Mouse (Mus musculus) stomach, embryonic 14.5 days (tissue): ENCODE measurements around the gene Mip. TPM values are rescaled to one million over a fixed set of nuclear protein-coding genes. Genes with fewer than 3 reads are reported as not detected.
"Not testable (repeated sequence)": the region's sequence is repeated elsewhere in the genome, so short reads cannot be mapped to it uniquely, and the experiment has no call there.

Source experiments
- ATAC-seq: fragments of 200-750 bp; cut with Nextera tagmentation; 2 replicates; pipeline ENCODE4 v1.8.0; 2017; ENCODE audit warnings: low read depth, moderate TSS enrichment; ENCODE audit not compliant: insufficient number of reproducible peaks, insufficient read depth, low FRiP score
- H3K27ac ChIP-seq: fragments of 300-500 bp; sonication (generic); 2 replicates; pipeline ENCODE4 v1.5.1; 2014; ENCODE audit warnings: mild to moderate bottlenecking, low read length, moderate library complexity, mixed read lengths
- H3K27me3 ChIP-seq: fragments of 300-500 bp; sonication (generic); 2 replicates; pipeline ENCODE4 v1.6.1; 2014; ENCODE audit warnings: low read length, control low read depth, mixed read lengths; ENCODE audit not compliant: control insufficient read depth, insufficient read depth
- H3K36me3 ChIP-seq: fragments of 300-500 bp; sonication (generic); 2 replicates; pipeline ENCODE4 v1.6.1; 2014; ENCODE audit warnings: mild to moderate bottlenecking, control low read depth, low read length, moderate library complexity, mixed read lengths; ENCODE audit not compliant: control insufficient read depth, insufficient read depth
- H3K4me1 ChIP-seq: fragments of 300-500 bp; sonication (generic); 2 replicates; pipeline ENCODE4 v1.6.1; 2014; ENCODE audit warnings: low read length, control low read depth, mixed read lengths; ENCODE audit not compliant: control insufficient read depth, insufficient read depth
- H3K4me2 ChIP-seq: fragments of 300-500 bp; sonication (generic); replicated peaks from 2 replicates; pipeline ENCODE4 v1.6.1; 2014; ENCODE audit warnings: low read depth, low read length, control low read depth
- H3K4me3 ChIP-seq: fragments of 300-500 bp; sonication (generic); 2 replicates; pipeline ENCODE4 v1.5.1; 2014; ENCODE audit warnings: low read depth, low read length, control low read depth
- H3K9ac ChIP-seq: fragments of 300-500 bp; sonication (generic); replicated peaks from 2 replicates; pipeline ENCODE4 v1.6.1; 2014; ENCODE audit warnings: low read depth, mild to moderate bottlenecking, control low read depth, low read length, moderate library complexity, mixed read lengths
- H3K9me3 ChIP-seq: fragments of 300-500 bp; sonication (generic); 2 replicates; pipeline ENCODE4 v1.6.1; 2016; ENCODE audit warnings: low read depth, low read length, control low read depth; ENCODE audit not compliant: control insufficient read depth
- WGBS: fragments of 180-500 bp; shearing (Covaris S2); extraction: QIAGEN DNeasy Blood & Tissue Kit; methylation state at CpG from one replicate; pipeline ENCODE4 v1.1.7; 2014; 5-methylcytosine and 5-hydroxymethylcytosine counted together
- polyA plus RNA-seq: library from polyadenylated mRNA; unstranded; fragments of >200 nt; fragmentation: Nextera tagmentation; extraction: Ambion mirVana; gene quantifications from 2 replicates; pipeline ENCODE4 v1.2.1, GENCODE M21; 2014

The Mip gene
- polyA plus RNA-seq, 1 experiment from 2014 or later: not detected

DNA sequence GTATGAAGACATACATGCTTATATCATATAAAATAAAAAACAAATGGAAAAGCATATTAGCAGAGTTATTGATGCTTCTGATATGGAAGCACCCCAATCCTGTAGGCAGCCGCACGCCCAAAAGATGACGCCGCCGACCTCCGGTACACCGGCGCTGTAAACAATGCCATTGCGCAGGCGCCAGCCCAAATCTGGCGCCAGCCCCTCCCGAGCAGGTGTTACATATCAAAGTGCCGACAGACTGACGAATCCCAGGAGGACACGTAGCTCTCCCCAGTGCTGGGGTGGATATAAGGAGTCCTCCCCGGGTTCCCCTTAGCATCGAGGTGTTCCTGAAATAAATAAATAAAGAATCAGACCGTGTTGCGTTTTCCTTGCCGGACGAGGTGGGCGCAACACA is 36.7 kb downstream of the Mip start:
- H3K27ac ChIP-seq: no peak overlapping the region
- no peak overlapping the region for H3K4me2 ChIP-seq
- no peaks in the 10 kb centered on the region for H3K36me3 ChIP-seq
- no peak for ATAC-seq
- no peak overlapping the region for H3K9ac ChIP-seq
- no peaks in the 10 kb centered on the region for H3K9me3 ChIP-seq
- H3K4me1 ChIP-seq: no peaks in the 10 kb centered on the region
- no peaks in the 10 kb centered on the region for H3K27me3 ChIP-seq
- 72% methylated on average over 22 of the region's 22 CpGs for WGBS
- H3K4me3 ChIP-seq: no peak overlapping the region

DNA sequence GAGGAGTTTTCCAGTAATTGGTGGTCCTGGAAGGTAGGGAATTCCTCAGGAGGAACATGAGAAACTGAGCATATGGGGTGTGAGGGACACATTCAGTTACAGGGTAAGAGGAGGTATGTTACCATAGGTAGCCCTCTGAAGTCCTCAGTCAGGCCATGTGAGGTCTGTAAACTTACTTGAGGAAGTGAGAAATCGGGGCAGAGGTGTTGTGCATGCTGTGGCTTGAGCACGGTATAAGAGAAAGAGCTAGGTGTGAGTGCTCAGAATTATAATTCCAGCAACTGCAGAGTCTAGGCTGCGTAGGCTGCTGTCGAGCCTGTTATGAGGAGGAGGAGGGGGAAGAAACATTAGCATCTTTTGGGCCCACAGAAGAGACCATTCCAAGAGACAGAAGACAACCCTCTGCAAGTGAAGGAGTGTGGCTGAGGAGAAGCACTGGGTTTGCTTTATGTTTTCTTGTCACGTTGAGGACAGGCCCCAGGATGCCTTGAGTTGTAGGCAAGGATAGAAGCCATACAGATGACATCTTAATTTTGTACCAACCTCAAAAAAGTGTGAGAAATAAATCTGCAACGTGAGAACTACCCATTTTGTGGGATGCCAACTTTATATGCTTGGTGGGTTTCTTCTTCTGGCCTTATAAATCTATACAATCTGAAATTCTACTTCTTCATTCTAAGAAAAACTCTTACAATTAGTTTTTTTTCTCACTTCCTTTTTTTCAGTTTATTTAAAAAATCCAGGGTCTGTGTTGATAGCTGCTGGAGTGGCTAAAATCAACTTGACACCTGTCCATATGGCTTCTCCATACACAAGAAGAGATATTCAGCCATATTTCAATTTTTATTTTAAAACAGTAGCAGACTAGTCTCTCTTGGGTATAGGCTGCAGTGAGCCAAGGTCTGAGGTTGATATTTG is 38.0 kb downstream of the Mip start:
- ATAC-seq: no peak
- Histone ChIP-seq H3K36me3 (no peaks in the 10 kb centered on the region), H3K4me1 (no peaks in the 10 kb centered on the region), H3K4me3 (no peak overlapping the region), H3K4me2 (no peak overlapping the region), H3K9me3 (no peaks in the 10 kb centered on the region), H3K27me3 (no peaks in the 10 kb centered on the region), H3K9ac (no peak overlapping the region), H3K27ac (no peak overlapping the region)
- 79% methylated on average over 6 of the region's 6 CpGs for WGBS

DNA sequence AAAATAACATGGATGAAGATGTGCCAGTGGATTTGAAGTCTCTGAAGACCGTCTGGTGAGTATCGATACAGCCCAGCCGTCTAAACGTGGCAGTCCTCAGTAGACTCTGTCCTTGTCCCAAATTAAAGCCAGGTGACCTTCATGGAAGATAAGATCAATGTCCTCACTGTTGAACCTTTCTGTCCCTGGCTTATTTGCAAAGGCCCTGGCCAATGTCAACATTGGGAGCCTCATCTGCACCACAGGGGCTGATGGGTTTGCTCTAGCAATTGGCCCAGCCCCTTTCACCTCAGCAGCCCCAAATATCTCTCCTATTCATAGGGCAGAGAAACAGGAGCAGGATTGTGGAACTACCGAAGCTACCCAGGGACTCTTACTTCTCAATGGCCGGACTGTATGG is 42.7 kb downstream of the Mip start, which contains the start of gene Apof:
TSS of gene Apof (plus strand) at position 301 of the 400 bp plus-strand sequence.
- Histone ChIP-seq H3K27me3 (no peaks in the 10 kb centered on the region), H3K27ac (no peak within 1 kb of the TSS), H3K4me1 (no peaks in the 10 kb centered on the region), H3K4me2 (no peak within 1 kb of the TSS), H3K9me3 (no peaks in the 10 kb centered on the region), H3K4me3 (no peak within 1 kb of the TSS), H3K9ac (no peak within 1 kb of the TSS), H3K36me3 (no peaks in the 10 kb centered on the region)
- no peak for ATAC-seq
- WGBS: 74% methylated on average over 6 of the region's 6 CpGs

DNA sequence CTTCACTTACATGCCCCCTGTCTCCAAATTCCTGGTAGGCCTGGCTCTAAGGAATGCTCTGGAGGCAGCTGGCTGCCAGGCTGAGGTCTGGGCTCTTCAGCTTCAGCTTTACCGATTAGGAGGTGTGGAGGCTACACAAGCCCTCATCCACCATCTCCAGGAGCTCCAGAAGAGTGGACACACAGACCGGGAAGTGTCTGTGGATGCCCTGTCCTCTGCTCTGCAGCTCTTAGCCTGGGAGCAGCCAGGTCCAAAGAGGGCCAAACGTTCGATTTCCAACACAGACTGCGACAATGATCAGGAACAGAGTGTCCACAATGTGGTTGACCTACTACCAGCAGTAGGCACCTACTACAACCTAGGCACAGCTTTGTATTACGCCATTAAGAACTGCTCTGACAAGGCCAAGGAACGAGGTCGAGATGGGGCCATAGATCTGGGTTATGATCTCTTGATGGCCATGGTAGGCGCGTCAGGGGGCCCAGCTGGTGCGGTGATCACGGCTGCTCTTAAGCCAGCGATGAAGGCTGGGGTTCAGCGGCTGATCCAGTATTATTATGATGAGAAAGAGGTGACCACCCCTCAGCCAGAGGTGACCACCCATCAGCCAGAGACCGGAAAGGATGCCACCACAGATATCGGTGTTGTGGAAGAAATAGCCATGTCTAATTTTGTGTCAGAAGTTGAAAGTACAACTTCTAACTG is 43.7 kb downstream of the Mip start:
- no peak overlapping the region for H3K27ac ChIP-seq
- no peaks in the 10 kb centered on the region for H3K4me1 ChIP-seq
- 86% methylated on average over 16 of the region's 16 CpGs for WGBS
- H3K9ac ChIP-seq: no peak overlapping the region
- ATAC-seq: no peak
- no peaks in the 10 kb centered on the region for H3K9me3 ChIP-seq
- no peaks in the 10 kb centered on the region for H3K27me3 ChIP-seq
- H3K4me2 ChIP-seq: no peak overlapping the region
- H3K4me3 ChIP-seq: peak overlapping the region; percentile 84; the same call in 1 of the 2 replicates
- H3K36me3 ChIP-seq: no peaks in the 10 kb centered on the region

GRCm38 (mm10) chr10:128270287-128270841 is 44.7 kb downstream of the Mip start, which contains the start of gene Stat2:
Stat2 (plus strand) TSS chr10:128270559.
- Histone ChIP-seq H3K9ac (peak within 1 kb of the TSS; percentile 83), H3K4me1 (no peaks in the 10 kb centered on the region), H3K4me2 (peak within 1 kb of the TSS; percentile 42), H3K36me3 (no peaks in the 10 kb centered on the region), H3K4me3 (peak within 1 kb of the TSS; percentile 84), H3K27ac (no peak within 1 kb of the TSS; the same call in 1 of the 2 replicates), H3K9me3 (no peaks in the 10 kb centered on the region), H3K27me3 (no peaks in the 10 kb centered on the region)
- WGBS: under 1% methylated on average over 43 of the region's 43 CpGs
- ATAC-seq: peak; percentile 99

GRCm38 (mm10) chr10:128270866-128271265 is 45.2 kb downstream of the Mip start:
- peak overlapping the region; percentile 83 for H3K9ac ChIP-seq
- H3K9me3 ChIP-seq: no peaks in the 10 kb centered on the region
- H3K4me2 ChIP-seq: peak overlapping the region; percentile 42
- ATAC-seq: no peak
- H3K4me3 ChIP-seq: peak overlapping the region; percentile 84
- no peaks in the 10 kb centered on the region for H3K36me3 ChIP-seq
- 37% methylated on average over 7 of the region's 7 CpGs for WGBS
- no peak overlapping the region; the same call in 1 of the 2 replicates for H3K27ac ChIP-seq
- no peaks in the 10 kb centered on the region for H3K4me1 ChIP-seq
- H3K27me3 ChIP-seq: no peaks in the 10 kb centered on the region

DNA sequence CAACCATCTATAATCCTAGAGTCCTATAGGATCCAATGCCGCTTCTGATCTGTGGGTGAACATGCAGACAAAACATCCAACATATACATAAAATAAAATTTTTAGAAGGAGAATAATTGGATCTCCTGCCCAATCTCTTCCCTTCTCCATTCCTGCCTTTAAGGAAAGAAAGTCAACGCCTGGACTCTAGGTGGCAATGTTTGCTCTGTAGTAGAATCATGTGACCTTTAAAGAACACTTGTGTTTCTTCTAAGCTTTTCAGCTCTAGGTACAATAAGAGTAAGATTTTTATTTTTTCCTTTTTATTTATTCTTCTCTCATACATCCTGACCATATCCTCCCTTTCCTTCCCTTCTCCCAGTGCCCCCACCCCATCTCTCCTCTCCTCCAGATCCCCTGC is 46.2 kb downstream of the Mip start:
- Histone ChIP-seq H3K4me2 (no peak overlapping the region), H3K27ac (no peak overlapping the region), H3K4me3 (no peak overlapping the region), H3K27me3 (no peaks in the 10 kb centered on the region), H3K36me3 (peaks cover 5% of the 10 kb centered on the region; the same call in 1 of the 2 replicates), H3K9me3 (no peaks in the 10 kb centered on the region), H3K4me1 (no peaks in the 10 kb centered on the region), H3K9ac (no peak overlapping the region)
- no peak for ATAC-seq
- WGBS: 54% methylated on average over 2 of the region's 2 CpGs

GRCm38 (mm10) chr10:128272819-128273439 is 47.3 kb downstream of the Mip start:
- H3K4me1 ChIP-seq, H3K4me3 ChIP-seq, H3K27ac ChIP-seq, H3K4me2 ChIP-seq, H3K36me3 ChIP-seq, ATAC-seq, H3K9ac ChIP-seq, H3K9me3 ChIP-seq, H3K27me3 ChIP-seq: not testable (repeated sequence)
- WGBS: 93% methylated on average over 4 of the region's 7 CpGs
